Mouse (Mus musculus): ENCODE results near the gene Ankrd28. TPM values are rescaled to one million over a fixed set of nuclear protein-coding genes. Genes with fewer than 3 reads are reported as not detected.
"Not testable (repeated sequence)": the region's sequence is repeated elsewhere in the genome, so short reads cannot be mapped to it uniquely, and the experiment has no call there.

The Ankrd28 gene
- 3.5 and 3.6 TPM in 2 replicates for polyA plus RNA-seq (2015; fragmentation: Nextera tagmentation; extraction: Ambion mirVana)

- Histone ChIP-seq H3K27ac (replicated peaks) (peak within 1 kb of the TSS; percentile 88), H3K4me3 (replicated peaks) (peak within 1 kb of the TSS; percentile 93), H3K4me2 (peak within 1 kb of the TSS; percentile 100), H3K9me3 (replicated peaks) (no peaks in the 10 kb centered on the region), H3K9ac (peak within 1 kb of the TSS; percentile 78), H3K4me1 (replicated peaks) (peaks cover 20% of the 10 kb centered on the region), H3K36me3 (replicated peaks) (no peaks in the 10 kb centered on the region), H3K27me3 (no peaks in the 10 kb centered on the region)
- ATAC-seq (ENCODE audit: insufficient read depth): peak; percentile 97
- whole genome bisulfite sequencing (ENCODE audit: insufficient replicate concordance): under 1% methylated on average over 80 of the region's 81 CpGs
These were observed at the start of gene Ankrd28 for GRCm38 (mm10) chr14:31830571-31831369. TSS of gene Ankrd28 (minus strand) at chr14:31830651.

GRCm38 (mm10) chr14:31879456-31879855 lies 49.0 kb upstream of the Ankrd28 start:
- Histone ChIP-seq H3K9ac (no peak overlapping the region), H3K36me3 (replicated peaks) (no peaks in the 10 kb centered on the region), H3K4me2 (no peak overlapping the region), H3K4me3 (replicated peaks) (no peak overlapping the region), H3K27me3 (no peaks in the 10 kb centered on the region), H3K9me3 (replicated peaks) (no peaks in the 10 kb centered on the region), H3K4me1 (replicated peaks) (no peaks in the 10 kb centered on the region), H3K27ac (replicated peaks) (no peak overlapping the region)
- WGBS (ENCODE audit: insufficient replicate concordance): 66% methylated on average over 6 of the region's 6 CpGs
- ATAC-seq (ENCODE audit: insufficient read depth): no peak

GRCm38 (mm10) chr14:31872130-31872529 lies 41.7 kb upstream of the Ankrd28 start:
- Histone ChIP-seq H3K36me3 (replicated peaks) (no peaks in the 10 kb centered on the region), H3K4me1 (replicated peaks) (no peaks in the 10 kb centered on the region), H3K4me2 (no peak overlapping the region), H3K4me3 (replicated peaks) (no peak overlapping the region), H3K27me3 (no peaks in the 10 kb centered on the region), H3K9me3 (replicated peaks) (no peaks in the 10 kb centered on the region), H3K9ac (no peak overlapping the region), H3K27ac (replicated peaks) (no peak overlapping the region)
- no peak for ATAC-seq (ENCODE audit: insufficient read depth)
- 65% methylated on average over 5 of the region's 5 CpGs for WGBS (ENCODE audit: insufficient replicate concordance)

- peaks cover 8% of the 10 kb centered on the region; the same call in 1 of the 2 replicates for H3K9me3 ChIP-seq (replicated peaks)
- no peak overlapping the region for H3K27ac ChIP-seq (replicated peaks)
- no peaks in the 10 kb centered on the region for H3K36me3 ChIP-seq (replicated peaks)
- H3K4me2 ChIP-seq: no peak overlapping the region
- 56% methylated on average over 5 of the region's 5 CpGs for WGBS (ENCODE audit: insufficient replicate concordance)
- no peak overlapping the region for H3K9ac ChIP-seq
- H3K4me1 ChIP-seq (replicated peaks): no peaks in the 10 kb centered on the region
- ATAC-seq (ENCODE audit: insufficient read depth): no peak; the same call in 1 of the 2 replicates
- H3K4me3 ChIP-seq (replicated peaks): no peak overlapping the region
- no peaks in the 10 kb centered on the region for H3K27me3 ChIP-seq
These were observed 40.0 kb upstream of the Ankrd28 start for GRCm38 (mm10) chr14:31870436-31870835.

- WGBS (ENCODE audit: insufficient replicate concordance): 28% methylated on average over 1 of the region's 1 CpGs
- H3K9ac ChIP-seq: no peak overlapping the region
- no peak overlapping the region for H3K27ac ChIP-seq (replicated peaks)
- H3K4me3 ChIP-seq (replicated peaks): no peak overlapping the region
- no peaks in the 10 kb centered on the region for H3K27me3 ChIP-seq
- H3K4me2 ChIP-seq: no peak overlapping the region
- no peak for ATAC-seq (ENCODE audit: insufficient read depth)
- no peaks in the 10 kb centered on the region for H3K36me3 ChIP-seq (replicated peaks)
- H3K9me3 ChIP-seq (replicated peaks): peaks cover 10% of the 10 kb centered on the region; the same call in 1 of the 2 replicates
- no peaks in the 10 kb centered on the region for H3K4me1 ChIP-seq (replicated peaks)
These were observed 38.1 kb upstream of the Ankrd28 start for GRCm38 (mm10) chr14:31868591-31868990.

GRCm38 (mm10) chr14:31866366-31866765 lies 35.9 kb upstream of the Ankrd28 start:
- not testable (repeated sequence) for H3K36me3 ChIP-seq (replicated peaks); H3K9ac ChIP-seq; H3K4me2 ChIP-seq; H3K4me3 ChIP-seq (replicated peaks); H3K27ac ChIP-seq (replicated peaks); H3K4me1 ChIP-seq (replicated peaks); H3K27me3 ChIP-seq; ATAC-seq (ENCODE audit: insufficient read depth)
- H3K9me3 ChIP-seq (replicated peaks): peaks cover 10% of the 10 kb centered on the region; the same call in 1 of the 2 replicates
- WGBS (ENCODE audit: insufficient replicate concordance): 79% methylated on average over 10 of the region's 10 CpGs

- no peak overlapping the region for H3K9ac ChIP-seq
- H3K27me3 ChIP-seq: 0 out of 2 replicates have a peak, but pooled peaks cover 8% of the 10 kb centered on the region
- H3K27ac ChIP-seq (replicated peaks): no peak overlapping the region
- H3K4me1 ChIP-seq (replicated peaks): no peaks in the 10 kb centered on the region
- no peak for ATAC-seq (ENCODE audit: insufficient read depth)
- H3K9me3 ChIP-seq (replicated peaks): no peaks in the 10 kb centered on the region
- no peak overlapping the region for H3K4me2 ChIP-seq
- no peaks in the 10 kb centered on the region for H3K36me3 ChIP-seq (replicated peaks)
- H3K4me3 ChIP-seq (replicated peaks): no peak overlapping the region
- 56% methylated on average over 2 of the region's 2 CpGs for WGBS (ENCODE audit: insufficient replicate concordance)
These were observed 28.2 kb upstream of the Ankrd28 start for GRCm38 (mm10) chr14:31858679-31859078.

GRCm38 (mm10) chr14:31857096-31857975 lies 26.9 kb upstream of the Ankrd28 start:
- Histone ChIP-seq H3K36me3 (replicated peaks) (no peaks in the 10 kb centered on the region), H3K4me2 (no peak overlapping the region), H3K4me3 (replicated peaks) (no peak overlapping the region), H3K4me1 (replicated peaks) (no peaks in the 10 kb centered on the region), H3K27ac (replicated peaks) (no peak overlapping the region), H3K9ac (no peak overlapping the region), H3K27me3 (0 out of 2 replicates have a peak, but pooled peaks cover 8% of the 10 kb centered on the region), H3K9me3 (replicated peaks) (no peaks in the 10 kb centered on the region)
- 71% methylated on average over 11 of the region's 11 CpGs for WGBS (ENCODE audit: insufficient replicate concordance)
- ATAC-seq (ENCODE audit: insufficient read depth): no peak

GRCm38 (mm10) chr14:31856007-31856406 lies 25.6 kb upstream of the Ankrd28 start:
- H3K9me3 ChIP-seq (replicated peaks): no peaks in the 10 kb centered on the region
- 58% methylated on average over 5 of the region's 5 CpGs for WGBS (ENCODE audit: insufficient replicate concordance)
- ATAC-seq (ENCODE audit: insufficient read depth): no peak

GRCm38 (mm10) chr14:31854667-31855066 lies 24.2 kb upstream of the Ankrd28 start:
- WGBS (ENCODE audit: insufficient replicate concordance): 52% methylated on average over 4 of the region's 4 CpGs
- ATAC-seq (ENCODE audit: insufficient read depth): no peak
- Histone ChIP-seq H3K9me3 (replicated peaks) (no peaks in the 10 kb centered on the region), H3K9ac (no peak overlapping the region), H3K36me3 (replicated peaks) (no peaks in the 10 kb centered on the region), H3K4me1 (replicated peaks) (no peaks in the 10 kb centered on the region), H3K4me3 (replicated peaks) (no peak overlapping the region), H3K27me3 (0 out of 2 replicates have a peak, but pooled peaks cover 8% of the 10 kb centered on the region), H3K27ac (replicated peaks) (no peak overlapping the region), H3K4me2 (no peak overlapping the region)

More at GRCm38 (mm10) chr14:31856007-31856406, 25.6 kb upstream of the Ankrd28 start:
- no peak overlapping the region for H3K4me2 ChIP-seq
- H3K36me3 ChIP-seq (replicated peaks): no peaks in the 10 kb centered on the region
- H3K4me3 ChIP-seq (replicated peaks): no peak overlapping the region
- no peak overlapping the region for H3K9ac ChIP-seq
- H3K27ac ChIP-seq (replicated peaks): no peak overlapping the region
- H3K4me1 ChIP-seq (replicated peaks): no peaks in the 10 kb centered on the region
- H3K27me3 ChIP-seq: 0 out of 2 replicates have a peak, but pooled peaks cover 8% of the 10 kb centered on the region

- Histone ChIP-seq H3K27me3 (no peaks in the 10 kb centered on the region), H3K4me3 (replicated peaks) (no peak overlapping the region), H3K4me1 (replicated peaks) (no peaks in the 10 kb centered on the region), H3K27ac (replicated peaks) (no peak overlapping the region), H3K9ac (no peak overlapping the region), H3K9me3 (replicated peaks) (no peaks in the 10 kb centered on the region), H3K4me2 (no peak overlapping the region), H3K36me3 (replicated peaks) (no peaks in the 10 kb centered on the region)
- ATAC-seq (ENCODE audit: insufficient read depth): no peak
- 60% methylated on average over 4 of the region's 4 CpGs for WGBS (ENCODE audit: insufficient replicate concordance)
These were observed 13.1 kb upstream of the Ankrd28 start for GRCm38 (mm10) chr14:31843571-31843970.
